Mouse (Mus musculus) brain, embryonic 14.5 days (tissue): ENCODE measurements at regions not wholly inside any gene's neighbourhood (a gene's known extent, or its start where the extent isn't known, plus 50 kb on each side); places are given as distances from the start of the nearest gene placed in this dataset.

Source experiments
- DNase-seq: peaks from one replicate; pipeline ENCODE4 v3.0.0-alpha.2; 2011; ENCODE audit warnings: low read depth
- CTCF ChIP-seq: fragments of 200-500 bp; IDR thresholded peaks from 2 replicates; pipeline ENCODE4 v1.5.1; 2012; ENCODE audit warnings: inconsistent platforms, mild to moderate bottlenecking, moderate library complexity, borderline replicate concordance; ENCODE audit not compliant: insufficient read depth, insufficient read length; ENCODE audit errors: extremely low read depth
- POLR2A ChIP-seq: fragments of 200-500 bp; IDR thresholded peaks from 2 replicates; pipeline ENCODE4 v1.6.1; 2012; ENCODE audit warnings: mild to moderate bottlenecking, inconsistent platforms, borderline replicate concordance; ENCODE audit not compliant: poor library complexity, insufficient read depth, insufficient read length, severe bottlenecking; ENCODE audit errors: extremely low read depth

DNA sequence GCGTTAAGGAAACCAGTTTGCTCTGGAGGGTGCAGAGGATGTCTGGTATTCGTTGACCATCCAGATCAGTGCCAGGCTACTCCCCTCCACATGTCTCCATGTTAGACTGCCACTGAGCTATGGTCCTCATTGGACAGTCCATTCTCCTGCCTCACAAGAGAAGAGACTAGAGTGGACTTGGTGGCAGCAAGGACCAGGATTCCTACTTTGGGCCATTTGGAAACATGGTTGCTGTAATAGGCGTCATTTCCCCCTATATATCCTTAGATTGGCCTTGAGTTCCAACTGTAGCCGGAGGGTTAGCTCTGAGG is 72.6 kb downstream of the Rpusd4 start:
- DNase-seq = no peak

DNA sequence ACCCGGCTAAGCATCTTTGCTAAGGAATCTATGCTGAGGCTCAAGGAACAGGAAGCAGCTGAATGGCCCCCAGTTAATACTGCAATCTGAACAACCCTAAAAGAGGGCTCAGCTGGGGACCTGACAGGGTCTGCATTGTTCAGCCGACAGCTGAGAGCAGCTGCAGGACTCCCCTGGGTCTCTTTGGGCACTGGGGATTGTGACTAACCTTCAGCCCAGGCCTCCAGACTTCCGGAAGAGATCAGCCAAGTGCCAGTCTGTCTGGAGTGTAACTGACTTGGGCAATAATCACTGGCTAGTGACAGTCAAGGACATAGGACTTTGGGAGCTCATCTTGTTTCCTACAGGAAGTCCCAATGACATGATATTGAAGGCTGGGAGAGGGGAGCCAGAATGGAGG is 73.1 kb downstream of the Rpusd4 start:
- TF ChIP-seq POLR2A = no peak
- TF ChIP-seq CTCF = no peak

More for the DNA sequence above, 72.6 kb downstream of the Rpusd4 start:
- TF ChIP-seq CTCF (no peak), POLR2A (no peak)

DNA sequence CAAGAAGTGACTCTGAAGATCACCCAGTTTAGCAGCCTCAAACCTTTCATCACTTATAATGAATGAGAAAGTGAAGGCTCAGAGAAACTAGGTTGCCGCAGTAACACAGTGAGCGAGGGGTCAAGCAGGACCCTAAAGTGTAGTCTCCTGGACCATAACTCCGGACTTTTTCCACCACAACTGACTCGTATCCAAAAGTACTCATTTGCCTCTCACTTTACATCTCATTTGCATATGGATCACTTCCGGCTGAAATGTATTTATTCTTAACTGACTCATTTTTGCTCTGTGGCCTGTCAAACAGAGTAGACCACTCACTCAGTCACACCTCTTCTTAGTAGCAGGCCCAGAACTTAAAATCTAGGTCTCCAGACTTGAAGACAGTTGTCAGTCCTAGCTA is 73.7 kb downstream of the Rpusd4 start:
- TF ChIP-seq CTCF (no peak), POLR2A (no peak)

More for the DNA sequence above, 73.1 kb downstream of the Rpusd4 start:
- no peak for DNase-seq

DNA sequence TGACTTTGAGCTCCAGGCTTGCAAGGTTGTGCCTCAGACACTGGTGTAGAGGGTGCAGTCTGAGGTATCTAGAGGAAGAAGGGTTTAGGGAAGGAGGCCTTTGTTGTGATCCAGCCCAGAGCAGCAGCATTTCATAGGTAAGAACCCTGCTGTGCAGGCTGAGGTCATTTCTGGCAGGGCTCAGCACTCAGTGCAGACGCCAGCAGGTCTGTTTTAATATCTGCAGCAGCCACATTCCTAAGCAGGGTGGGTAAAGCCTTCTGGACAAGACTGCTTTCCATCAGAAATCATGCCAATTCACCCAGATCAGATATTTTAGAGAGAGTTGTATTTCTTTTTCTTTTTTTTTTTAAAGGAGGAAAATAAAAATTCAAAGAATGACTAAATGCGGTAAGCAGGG is 74.8 kb downstream of the Rpusd4 start:
- TF ChIP-seq POLR2A = no peak
- TF ChIP-seq CTCF = no peak
- DNase-seq = peak; percentile 66

More for the DNA sequence above, 73.7 kb downstream of the Rpusd4 start:
- no peak for DNase-seq

DNA sequence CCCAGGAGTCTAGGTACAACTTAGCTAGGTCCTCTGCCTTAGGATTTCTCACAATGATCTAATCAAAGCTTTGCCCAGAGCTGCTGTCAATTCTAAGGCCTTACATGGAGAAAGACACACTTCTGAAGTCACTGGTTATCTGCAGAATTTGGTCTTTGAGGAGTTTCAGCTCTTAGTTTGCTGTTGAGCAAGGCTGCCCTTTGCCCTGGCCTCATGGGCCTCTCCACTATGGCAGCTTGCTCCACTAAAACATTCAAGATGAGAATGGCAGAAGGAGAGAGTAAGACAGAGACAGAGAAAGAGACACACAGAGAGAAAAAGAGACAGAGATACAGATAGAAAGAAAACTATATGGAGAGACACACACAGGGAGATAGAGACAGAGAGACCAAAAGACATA is 75.7 kb downstream of the Rpusd4 start:
- TF ChIP-seq POLR2A (no peak), CTCF (no peak)

DNA sequence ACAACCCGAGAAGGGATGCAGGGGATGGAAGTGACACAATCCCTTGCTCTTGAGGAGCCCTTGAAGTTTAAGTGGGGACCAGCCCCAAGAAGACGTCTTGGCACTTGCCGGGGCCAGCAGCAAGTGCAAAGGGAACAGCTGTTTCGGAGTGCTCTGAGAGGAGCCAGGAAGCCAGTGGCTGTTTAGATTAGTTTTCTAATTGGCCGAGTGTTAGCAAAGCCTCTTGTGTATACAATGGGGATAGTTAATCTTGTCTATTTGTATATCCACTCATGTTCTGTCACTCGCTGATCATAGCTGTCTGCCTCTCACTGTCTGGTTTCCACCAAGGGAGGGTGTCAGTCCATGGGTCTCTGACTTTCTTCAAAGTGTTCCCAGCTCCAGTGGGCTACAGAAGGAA is 76.6 kb upstream of the Cdon start:
- DNase-seq = no peak

More for the DNA sequence above, 75.7 kb downstream of the Rpusd4 start:
- no peak for DNase-seq

DNA sequence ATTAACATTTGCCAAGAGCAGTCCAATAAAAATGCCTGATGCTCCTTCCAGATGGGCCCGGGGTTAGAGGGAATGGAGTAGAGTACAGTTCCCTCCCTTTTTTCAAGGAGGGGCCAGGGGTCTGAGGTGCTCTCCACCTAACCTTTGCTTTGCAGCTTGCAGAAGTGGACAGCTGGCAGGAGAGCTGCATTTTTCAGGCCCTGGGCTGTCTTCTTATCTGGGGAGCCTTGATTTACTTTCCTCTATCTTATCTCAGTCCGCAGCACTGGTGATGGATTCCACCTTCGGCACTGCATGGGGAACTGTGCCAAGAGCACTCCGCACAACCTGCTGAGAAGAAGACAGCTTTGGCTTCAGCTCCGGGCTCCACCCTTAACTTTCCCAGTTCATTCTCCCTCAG is 74.5 kb upstream of the Cdon start:
- no peak for TF ChIP-seq CTCF
- no peak for TF ChIP-seq POLR2A
- no peak for DNase-seq

More for the DNA sequence above, 76.6 kb upstream of the Cdon start:
- TF ChIP-seq CTCF = no peak
- TF ChIP-seq POLR2A = no peak

DNA sequence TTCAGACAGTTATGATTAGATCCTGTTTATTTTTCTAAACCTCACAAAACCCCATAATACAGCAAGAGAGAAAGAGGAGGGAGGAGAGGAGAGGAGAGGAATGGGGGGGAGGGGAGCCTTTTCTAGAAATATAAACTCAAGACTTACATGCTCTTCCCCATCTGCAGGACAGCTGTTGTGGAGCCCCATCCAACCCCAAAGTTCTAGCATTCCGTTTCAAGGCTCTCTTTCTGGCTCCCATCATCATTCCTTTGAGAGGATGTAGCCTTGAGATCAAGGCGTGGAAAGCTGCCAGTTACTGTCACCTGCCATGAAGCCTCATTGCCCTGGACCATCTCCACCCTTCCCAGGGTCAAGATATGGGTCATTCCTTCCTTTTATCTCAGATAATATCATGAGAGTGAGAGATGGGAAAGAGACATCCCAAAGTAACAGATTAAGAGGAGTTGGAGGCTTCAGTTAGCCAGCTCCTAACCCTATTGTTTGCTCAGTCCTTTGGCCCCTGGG is 70.8 kb upstream of the Cdon start:
- TF ChIP-seq CTCF = no peak
- no peak for TF ChIP-seq POLR2A
- DNase-seq = no peak

DNA sequence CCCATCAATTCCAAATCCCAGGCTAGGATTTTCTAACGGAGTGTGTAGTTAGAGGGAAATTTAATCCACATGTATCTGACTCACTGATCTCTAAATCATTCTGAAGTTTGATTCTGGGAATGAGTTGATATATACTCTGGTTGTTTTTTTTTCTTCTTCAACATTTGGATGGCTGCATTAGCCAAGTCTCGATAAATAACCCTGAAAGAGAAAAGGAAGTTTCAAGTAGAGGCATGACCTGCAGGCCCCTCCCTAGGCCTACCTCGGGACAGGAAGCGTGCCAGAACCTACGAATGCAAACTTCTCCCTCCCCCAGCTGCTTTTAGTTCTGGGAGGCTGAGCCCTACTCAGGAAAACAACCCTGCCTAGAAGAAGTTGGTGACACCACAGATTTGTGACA is 69.4 kb upstream of the Cdon start:
- no peak for DNase-seq
- TF ChIP-seq CTCF (no peak), POLR2A (no peak)

DNA sequence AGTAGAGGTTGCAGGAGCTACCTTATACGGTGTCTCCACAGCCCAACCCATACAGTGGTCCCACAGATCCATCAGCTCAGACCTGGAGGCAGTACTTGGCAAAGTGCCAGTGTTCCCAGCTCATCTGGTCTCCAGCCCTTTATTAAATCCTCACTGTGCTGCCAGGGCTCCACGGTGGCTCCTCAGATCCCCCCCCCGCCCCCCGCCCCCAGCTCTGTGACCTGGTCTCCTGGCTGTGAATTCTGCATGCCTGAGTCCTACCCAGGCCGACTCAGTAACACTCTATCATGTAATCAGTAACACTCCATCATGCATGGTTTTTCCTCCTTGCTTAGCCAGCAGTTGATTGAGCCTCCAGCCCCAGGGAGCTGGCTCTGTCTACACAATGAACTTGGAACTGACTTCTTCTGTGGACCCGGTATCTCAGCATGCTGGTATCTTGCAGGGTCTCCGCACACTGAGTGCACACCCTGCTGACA is 66.2 kb upstream of the Cdon start:
- TF ChIP-seq CTCF = no peak
- no peak for TF ChIP-seq POLR2A
- DNase-seq = peak; percentile 80

DNA sequence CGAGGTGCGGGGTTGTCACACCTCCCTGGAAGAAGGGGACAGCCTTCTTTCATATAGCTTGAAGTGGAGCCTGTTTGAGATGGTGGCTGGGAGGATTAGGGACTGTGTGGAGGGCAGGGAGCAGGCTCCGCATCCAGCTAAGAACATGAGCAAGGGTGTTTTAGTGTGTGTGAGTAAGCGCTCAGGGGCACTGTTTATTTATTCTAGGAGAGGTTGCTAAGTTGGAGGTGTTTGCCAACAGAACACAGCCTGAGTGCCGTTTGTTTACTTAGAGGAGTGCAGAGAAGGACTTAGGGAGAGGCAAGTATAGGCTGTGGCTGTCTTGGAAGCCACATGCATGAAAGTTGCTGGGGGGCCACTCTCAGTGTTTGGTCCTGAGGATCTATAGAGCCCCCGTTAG is 61.2 kb upstream of the Cdon start:
- DNase-seq = no peak
- TF ChIP-seq CTCF = no peak
- no peak for TF ChIP-seq POLR2A

DNA sequence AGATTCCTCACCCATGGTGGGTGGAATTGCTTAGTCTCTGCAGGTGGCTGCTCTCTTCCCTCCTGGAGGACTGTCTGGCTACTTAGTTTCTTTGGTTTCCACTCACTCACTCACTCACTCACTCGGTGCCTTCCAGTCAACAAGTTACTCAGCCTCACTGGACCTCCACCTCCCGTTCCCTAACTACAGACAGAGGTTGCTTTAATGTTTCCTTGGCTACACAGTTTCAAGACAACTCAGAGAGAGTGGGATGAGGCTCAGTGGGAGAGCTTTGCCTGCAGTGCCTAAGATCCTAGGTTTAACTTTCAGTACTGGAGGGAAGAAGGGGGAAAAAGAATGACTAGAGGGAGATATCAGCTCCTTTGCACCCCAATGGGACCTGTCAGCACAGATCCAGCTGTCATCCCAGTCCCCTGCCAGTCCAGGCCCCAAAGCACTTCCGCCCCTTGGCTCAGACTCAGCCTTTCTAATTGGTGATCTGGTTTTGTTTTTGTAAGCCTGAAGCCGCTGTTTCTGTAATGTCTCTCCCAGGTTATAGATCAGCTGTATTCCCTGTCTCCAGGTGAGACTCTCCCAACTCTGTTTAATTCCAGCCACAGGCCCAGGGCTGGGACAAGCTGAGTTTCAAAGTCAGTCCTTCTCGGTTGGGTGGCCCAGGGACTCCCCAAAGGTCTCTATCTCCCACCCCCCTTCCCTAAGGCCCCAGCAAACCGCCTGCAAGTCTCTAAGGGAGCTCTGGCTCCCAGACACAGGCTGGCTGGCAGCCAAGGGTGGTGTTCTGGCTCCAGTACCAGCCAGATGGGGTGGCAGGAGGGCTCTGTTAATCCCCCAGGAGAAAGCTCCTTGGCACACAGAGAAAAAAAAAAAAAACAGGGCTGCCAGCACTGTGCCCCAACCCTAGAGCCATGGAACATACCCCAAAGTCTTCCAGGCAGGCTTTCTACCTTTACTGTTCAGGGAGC is 60.5 kb upstream of the Cdon start:
- peak; percentile 97 for DNase-seq
- TF ChIP-seq CTCF (no peak), POLR2A (no peak)

DNA sequence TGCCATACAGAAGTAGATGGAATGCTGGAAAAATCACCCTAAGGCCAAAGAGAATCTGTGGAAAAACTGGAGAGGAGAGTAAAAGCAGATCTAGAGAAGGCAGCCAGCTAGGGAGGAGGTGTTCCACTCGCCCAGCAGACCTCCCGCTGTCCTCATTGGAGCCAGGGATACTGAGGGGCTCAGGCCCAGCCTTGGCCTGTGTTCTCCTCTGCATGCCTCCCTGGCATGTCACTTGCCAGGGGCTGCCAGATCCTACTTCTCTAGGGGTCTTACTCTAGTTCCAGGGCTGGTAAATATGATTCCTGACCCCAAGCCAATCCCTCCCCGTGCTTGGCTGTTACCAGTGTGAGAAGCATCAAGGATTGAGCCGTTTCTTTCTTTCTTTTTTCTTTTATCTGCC is 59.5 kb upstream of the Cdon start:
- TF ChIP-seq CTCF (no peak), POLR2A (no peak)
- peak; percentile 68 for DNase-seq
